Mouse (Mus musculus): ENCODE measurements around the gene Samd4b. TPM values are rescaled to one million over a fixed set of nuclear protein-coding genes. Genes with fewer than 3 reads are reported as not detected.

Gene Samd4b
- polyA plus RNA-seq, 1 experiment from 2014 or later, result 3.5 TPM

GRCm38 (mm10) chr7:28452361-28453005 is 145.5 kb downstream of the Samd4b start:
- ATAC-seq (no peak), DNase-seq (no peak)
- H3K9ac ChIP-seq (replicated peaks), result peak overlapping the region; percentile 54
- no peak for TF ChIP-seq CTCF (IDR thresholded peaks at IDR 0.05; ENCODE audit: low read depth)
- TF ChIP-seq EP300 (IDR thresholded peaks at IDR 0.05; ENCODE audit: low read depth), result no peak
- H3K36me3 ChIP-seq (replicated peaks; ENCODE audit: insufficient read depth, low read length), result no peaks in the 10 kb centered on the region
- peak overlapping the region; percentile 94 for H3K4me2 ChIP-seq (ENCODE audit: low read depth, low read length)
- H3K9me3 ChIP-seq (ENCODE audit: low read length), result no peaks in the 10 kb centered on the region
- WGBS (ENCODE audit: insufficient replicate concordance), result 4% methylated on average over 18 of the region's 24 CpGs
- 0 out of 2 replicates have a peak, but pooled peaks cover 5% of the 10 kb centered on the region for H3K27me3 ChIP-seq (ENCODE audit: insufficient read depth, low read length)
- H3K4me3 ChIP-seq (ENCODE audit: low read depth, low read length), result peak overlapping the region; percentile 61
- no peak overlapping the region for H3K27ac ChIP-seq (ENCODE audit: low read depth)
- peaks cover 3% of the 10 kb centered on the region for H3K4me1 ChIP-seq (ENCODE audit: insufficient read depth)

GRCm38 (mm10) chr7:28451531-28452360 is 146.2 kb downstream of the Samd4b start, which contains the start of gene Lrfn1:
Gene Lrfn1 (plus strand): TSS chr7:28451980.
- WGBS (ENCODE audit: insufficient replicate concordance), result 1% methylated on average over 18 of the region's 97 CpGs
- peak; percentile 17 for DNase-seq

GRCm38 (mm10) chr7:28447865-28448820 is 149.8 kb downstream of the Samd4b start:
- Histone ChIP-seq H3K36me3 (replicated peaks; ENCODE audit: insufficient read depth, low read length) (peaks cover 5% of the 10 kb centered on the region), H3K9ac (replicated peaks) (no peak overlapping the region), H3K9me3 (ENCODE audit: low read length) (no peaks in the 10 kb centered on the region), H3K27me3 (ENCODE audit: insufficient read depth, low read length) (0 out of 2 replicates have a peak, but pooled peaks cover 5% of the 10 kb centered on the region), H3K4me1 (ENCODE audit: insufficient read depth) (peaks cover 3% of the 10 kb centered on the region), H3K27ac (ENCODE audit: low read depth) (no peak overlapping the region), H3K4me2 (ENCODE audit: low read depth, low read length) (no peak overlapping the region), H3K4me3 (ENCODE audit: low read depth, low read length) (no peak overlapping the region)
- no peak for ATAC-seq
- DNase-seq, result no peak
- TF ChIP-seq EP300 (IDR thresholded peaks at IDR 0.05; ENCODE audit: low read depth), result no peak
- TF ChIP-seq CTCF (IDR thresholded peaks at IDR 0.05; ENCODE audit: low read depth), result no peak
- 72% methylated on average over 13 of the region's 13 CpGs for WGBS (ENCODE audit: insufficient replicate concordance)

More at GRCm38 (mm10) chr7:28451531-28452360, 146.2 kb downstream of the Samd4b start, which contains the start of gene Lrfn1:
- Histone ChIP-seq H3K27me3 (ENCODE audit: insufficient read depth, low read length) (0 out of 2 replicates have a peak, but pooled peaks cover 5% of the 10 kb centered on the region), H3K27ac (ENCODE audit: low read depth) (no peak within 1 kb of the TSS), H3K4me1 (ENCODE audit: insufficient read depth) (peaks cover 3% of the 10 kb centered on the region), H3K4me2 (ENCODE audit: low read depth, low read length) (peak within 1 kb of the TSS; percentile 94), H3K36me3 (replicated peaks; ENCODE audit: insufficient read depth, low read length) (no peaks in the 10 kb centered on the region; the same call in 1 of the 2 replicates), H3K9me3 (ENCODE audit: low read length) (no peaks in the 10 kb centered on the region), H3K4me3 (ENCODE audit: low read depth, low read length) (peak within 1 kb of the TSS; percentile 61), H3K9ac (replicated peaks) (peak within 1 kb of the TSS; percentile 54)
- ATAC-seq, result peak; percentile 49
- TF ChIP-seq CTCF (IDR thresholded peaks at IDR 0.05; ENCODE audit: low read depth), result no peak
- no peak for TF ChIP-seq EP300 (IDR thresholded peaks at IDR 0.05; ENCODE audit: low read depth)

GRCm38 (mm10) chr7:28447101-28447830 is 150.7 kb downstream of the Samd4b start:
- Histone ChIP-seq H3K36me3 (replicated peaks; ENCODE audit: insufficient read depth, low read length) (peaks cover 5% of the 10 kb centered on the region), H3K27me3 (ENCODE audit: insufficient read depth, low read length) (0 out of 2 replicates have a peak, but pooled peaks cover 5% of the 10 kb centered on the region), H3K4me1 (ENCODE audit: insufficient read depth) (peaks cover 3% of the 10 kb centered on the region), H3K4me3 (ENCODE audit: low read depth, low read length) (no peak overlapping the region), H3K9ac (replicated peaks) (no peak overlapping the region), H3K4me2 (ENCODE audit: low read depth, low read length) (no peak overlapping the region), H3K27ac (ENCODE audit: low read depth) (no peak overlapping the region), H3K9me3 (ENCODE audit: low read length) (no peaks in the 10 kb centered on the region)
- TF ChIP-seq EP300 (IDR thresholded peaks at IDR 0.05; ENCODE audit: low read depth) (no peak), CTCF (IDR thresholded peaks at IDR 0.05; ENCODE audit: low read depth) (no peak)
- 53% methylated on average over 12 of the region's 12 CpGs for WGBS (ENCODE audit: insufficient replicate concordance)
- ATAC-seq (no peak), DNase-seq (no peak)

GRCm38 (mm10) chr7:28446446-28446845 is 151.5 kb downstream of the Samd4b start:
- DNase-seq (peak; percentile 89), ATAC-seq (no peak)
- peaks cover 2% of the 10 kb centered on the region; the same call in 1 of the 2 replicates for H3K4me1 ChIP-seq (ENCODE audit: insufficient read depth)
- no peak overlapping the region for H3K9ac ChIP-seq (replicated peaks)
- no peak for TF ChIP-seq EP300 (IDR thresholded peaks at IDR 0.05; ENCODE audit: low read depth)
- peak; percentile 88 for TF ChIP-seq CTCF (IDR thresholded peaks at IDR 0.05; ENCODE audit: low read depth)
- no peak overlapping the region for H3K4me3 ChIP-seq (ENCODE audit: low read depth, low read length)
- no peaks in the 10 kb centered on the region for H3K9me3 ChIP-seq (ENCODE audit: low read length)
- 0 out of 2 replicates have a peak, but pooled peaks cover 3% of the 10 kb centered on the region for H3K27me3 ChIP-seq (ENCODE audit: insufficient read depth, low read length)
- H3K27ac ChIP-seq (ENCODE audit: low read depth), result no peak overlapping the region
- 21% methylated on average over 12 of the region's 12 CpGs for WGBS (ENCODE audit: insufficient replicate concordance)
- no peak overlapping the region for H3K4me2 ChIP-seq (ENCODE audit: low read depth, low read length)
- peaks cover 5% of the 10 kb centered on the region for H3K36me3 ChIP-seq (replicated peaks; ENCODE audit: insufficient read depth, low read length)
